Mouse (Mus musculus) MEL (cell line): ENCODE measurements at regions not wholly inside any gene's neighbourhood (a gene's known extent, or its start where the extent isn't known, plus 50 kb on each side); places are given as distances from the start of the nearest gene placed in this dataset.

Source experiments
- DNase-seq: peaks from one replicate; pipeline ENCODE4 v3.0.0; 2011; ENCODE audit warnings: low read depth, low spot score
- H3K27ac ChIP-seq: 2 replicates; pipeline ENCODE4 v1.5.1; 2012; ENCODE audit warnings: low read depth, mild to moderate bottlenecking, control low read depth, low read length, moderate library complexity; ENCODE audit not compliant: control insufficient read depth
- H3K27me3 ChIP-seq, 2 experiments: fragments of 150-350 bp in 1 of 2; sonication (generic) in 1 of 2; 2 replicates each; pipeline ENCODE4 v1.6.1; 2012; ENCODE audit warnings: low read length in 2 of 2, mild to moderate bottlenecking in 2 of 2, improper control_type of control experiment in 1 of 2, moderate library complexity in 1 of 2; ENCODE audit not compliant: insufficient read depth in 2 of 2, control insufficient read depth in 1 of 2
- H3K36me3 ChIP-seq, 2 experiments: 2 replicates each; pipeline ENCODE4 v1.6.1; 2012 to 2014; ENCODE audit warnings: low read length in 2 of 2, improper control_type of control experiment in 1 of 2, inconsistent platforms in 1 of 2, mild to moderate bottlenecking in 1 of 2; ENCODE audit not compliant: insufficient read depth in 2 of 2, control insufficient read depth in 1 of 2
- H3K4me1 ChIP-seq, 2 experiments: fragments of 150-350 bp in 1 of 2; sonication (generic) in 1 of 2; 2 replicates each; pipeline ENCODE4 v1.6.1; 2012; ENCODE audit warnings: low read length in 2 of 2, improper control_type of control experiment in 1 of 2, mild to moderate bottlenecking in 1 of 2; ENCODE audit not compliant: insufficient read depth in 2 of 2, control insufficient read depth in 1 of 2
- H3K4me3 ChIP-seq, 2 experiments: fragments of 150-350 bp in 1 of 2; sonication (generic) in 1 of 2; 2 replicates each; pipeline ENCODE4 v1.5.1; 2012; ENCODE audit warnings: low read depth in 2 of 2, low read length in 2 of 2, mild to moderate bottlenecking in 2 of 2, moderate library complexity in 2 of 2, control low read depth in 1 of 2, improper control_type of control experiment in 1 of 2; ENCODE audit not compliant: control insufficient read depth in 1 of 2, insufficient read depth in 1 of 2
- H3K79me2 ChIP-seq: 2 replicates; pipeline ENCODE4 v1.6.1; 2012; ENCODE audit warnings: mild to moderate bottlenecking, low read length, moderate library complexity; ENCODE audit not compliant: control insufficient read depth, poor library complexity, insufficient read depth
- H3K9ac ChIP-seq: 2 replicates; pipeline ENCODE4 v1.6.1; 2012; ENCODE audit warnings: low read depth, mild to moderate bottlenecking, control low read depth, low read length, moderate library complexity; ENCODE audit not compliant: control insufficient read depth, poor library complexity, severe bottlenecking
- H3K9me3 ChIP-seq: fragments of 150-350 bp; sonication (generic); replicated peaks from 2 replicates; pipeline ENCODE4 v1.6.1; 2012; ENCODE audit warnings: mild to moderate bottlenecking, low read length, improper control_type of control experiment, moderate library complexity; ENCODE audit not compliant: insufficient read depth
- CTCF ChIP-seq, 3 experiments: IDR thresholded peaks in 2 of 3; conservative IDR thresholded peaks in 1 of 3; 2 replicates each; pipeline ENCODE4 v1.5.1; 2011 to 2012; ENCODE audit warnings: low read length in 3 of 3, low read depth in 2 of 3, mild to moderate bottlenecking in 2 of 3, improper control_type of control experiment in 1 of 3, inconsistent platforms in 1 of 3, mixed read lengths in 1 of 3, moderate library complexity in 1 of 3; ENCODE audit not compliant: control insufficient read depth in 1 of 3, insufficient read depth in 1 of 3, poor library complexity in 1 of 3, severe bottlenecking in 1 of 3
- ELF1 ChIP-seq: IDR thresholded peaks from 2 replicates; pipeline ENCODE4 v1.6.1; 2014; ENCODE audit warnings: low read depth, mild to moderate bottlenecking, inconsistent platforms, low read length, improper control_type of control experiment, moderate library complexity
- EP300 ChIP-seq, 2 experiments: IDR thresholded peaks; 2 replicates each; pipeline ENCODE4 v1.6.1; 2011; ENCODE audit warnings: improper control_type of control experiment in 2 of 2, low read length in 2 of 2, low read depth in 1 of 2, mild to moderate bottlenecking in 1 of 2
- HCFC1 ChIP-seq: IDR thresholded peaks from 2 replicates; pipeline ENCODE4 v1.6.1; 2012; ENCODE audit warnings: low read depth, mild to moderate bottlenecking, inconsistent platforms, low read length, improper control_type of control experiment, moderate library complexity
- JUND ChIP-seq: IDR thresholded peaks from 2 replicates; pipeline ENCODE4 v1.6.1; 2011; ENCODE audit warnings: low read depth, mild to moderate bottlenecking, improper control_type of control experiment, low read length
- KAT2A ChIP-seq: conservative IDR thresholded peaks from 2 replicates; pipeline ENCODE4 v1.6.1; 2012; ENCODE audit warnings: low read depth, low read length, improper control_type of control experiment, inconsistent platforms
- MAFK ChIP-seq: IDR thresholded peaks from 2 replicates; pipeline ENCODE4 v1.6.1; 2011; ENCODE audit warnings: low read depth, mild to moderate bottlenecking, low read length, improper control_type of control experiment, borderline replicate concordance
- MAX ChIP-seq: IDR thresholded peaks from 2 replicates; pipeline ENCODE4 v1.6.1; 2011; ENCODE audit warnings: low read length, improper control_type of control experiment
- MAZ ChIP-seq: IDR thresholded peaks from 2 replicates; pipeline ENCODE4 v1.6.1; 2012; ENCODE audit warnings: low read depth, mild to moderate bottlenecking, inconsistent platforms, low read length, improper control_type of control experiment
- MYB ChIP-seq: IDR thresholded peaks from 2 replicates; pipeline ENCODE4 v1.6.1; 2011; ENCODE audit warnings: mild to moderate bottlenecking, low read depth, low read length, improper control_type of control experiment
- MYC ChIP-seq: IDR thresholded peaks from 2 replicates; pipeline ENCODE4 v1.6.1; 2011; ENCODE audit warnings: low read depth, mild to moderate bottlenecking, low read length, improper control_type of control experiment, moderate library complexity
- POLR2A ChIP-seq, 2 experiments: IDR thresholded peaks; 2 replicates each; pipeline ENCODE4 v1.6.1; 2011 to 2012; ENCODE audit warnings: low read length in 2 of 2, mild to moderate bottlenecking in 2 of 2, control low read depth in 1 of 2, improper control_type of control experiment in 1 of 2, low read depth in 1 of 2, moderate library complexity in 1 of 2; ENCODE audit not compliant: control insufficient read depth in 1 of 2, insufficient read depth in 1 of 2, poor library complexity in 1 of 2
- POLR2AphosphoS2 ChIP-seq: IDR thresholded peaks from 2 replicates; pipeline ENCODE4 v1.6.1; 2011; ENCODE audit warnings: low read length, improper control_type of control experiment
- POLR2AphosphoS5 ChIP-seq: IDR thresholded peaks from 2 replicates; pipeline ENCODE4 v1.6.1; 2012; ENCODE audit warnings: low read depth, borderline replicate concordance, mild to moderate bottlenecking, inconsistent platforms, low read length, moderate library complexity, mixed read lengths
- RAD21 ChIP-seq: IDR thresholded peaks from 2 replicates; pipeline ENCODE4 v1.6.1; 2011; ENCODE audit warnings: mild to moderate bottlenecking, low read depth, low read length, improper control_type of control experiment
- SIN3A ChIP-seq: IDR thresholded peaks from 2 replicates; pipeline ENCODE4 v1.6.1; 2012; ENCODE audit warnings: low read length, improper control_type of control experiment, inconsistent platforms
- SMC3 ChIP-seq: IDR thresholded peaks from 2 replicates; pipeline ENCODE4 v1.6.1; 2011; ENCODE audit warnings: low read depth, low read length, improper control_type of control experiment
- TBP ChIP-seq: IDR thresholded peaks from 2 replicates; pipeline ENCODE4 v1.8.0; 2011; ENCODE audit warnings: low read depth, low read length, improper control_type of control experiment
- ZC3H11A ChIP-seq: IDR thresholded peaks from 2 replicates; pipeline ENCODE4 v1.6.1; 2012; ENCODE audit warnings: low read depth, mild to moderate bottlenecking, inconsistent platforms, low read length, improper control_type of control experiment
- ZKSCAN1 ChIP-seq: IDR thresholded peaks from 2 replicates; pipeline ENCODE4 v1.6.1; 2012; ENCODE audit warnings: low read depth, mild to moderate bottlenecking, inconsistent platforms, low read length, improper control_type of control experiment, moderate library complexity
- ZMIZ1 ChIP-seq: IDR thresholded peaks from 2 replicates; pipeline ENCODE4 v1.6.1; 2012; ENCODE audit warnings: low read depth, mild to moderate bottlenecking, inconsistent platforms, low read length, improper control_type of control experiment, moderate library complexity
- ZNF384 ChIP-seq: IDR thresholded peaks from 2 replicates; pipeline ENCODE4 v1.6.1; 2012; ENCODE audit warnings: low read depth, mild to moderate bottlenecking, inconsistent platforms, low read length, improper control_type of control experiment

GRCm38 (mm10) chr7:37388843-37389702 lies 384.4 kb downstream of the Zfp536 start:
- no peak for DNase-seq
- Histone ChIP-seq H3K9ac (no peak overlapping the region), H3K4me3 (no peak overlapping the region), H3K27ac (no peak overlapping the region), H3K27me3 (no peaks in the 10 kb centered on the region), H3K9me3 (no peaks in the 10 kb centered on the region), H3K79me2 (no peaks in the 10 kb centered on the region), H3K4me1 (no peaks in the 10 kb centered on the region), H3K36me3 (no peaks in the 10 kb centered on the region)
- TF ChIP-seq MYC (no peak), MAX (no peak), POLR2AphosphoS5 (no peak), MAFK (no peak), TBP (no peak), POLR2A (IDR thresholded peaks at IDR 0.05; ENCODE audit: control insufficient read depth in 1 of 2, insufficient read depth in 1 of 2, low read depth in 1 of 2, low read length in 2 of 2, poor library complexity in 1 of 2) (no peak), SMC3 (no peak)

- Histone ChIP-seq H3K4me1 (no peaks in the 10 kb centered on the region), H3K36me3 (no peaks in the 10 kb centered on the region), H3K79me2 (no peaks in the 10 kb centered on the region), H3K9me3 (no peaks in the 10 kb centered on the region), H3K4me3 (no peak overlapping the region), H3K9ac (no peak overlapping the region), H3K27me3 (no peaks in the 10 kb centered on the region), H3K27ac (no peak overlapping the region)
- TF ChIP-seq ZKSCAN1 (no peak), KAT2A (no peak), JUND (no peak), POLR2AphosphoS2 (no peak), SIN3A (no peak), MAFK (no peak), HCFC1 (no peak), EP300 (IDR thresholded peaks at IDR 0.05; ENCODE audit: low read depth in 1 of 2, low read length in 2 of 2) (no peak)
- no peak for DNase-seq
Observed at GRCm38 (mm10) chr7:37389703-37390087, 383.7 kb downstream of the Zfp536 start.

- Histone ChIP-seq H3K4me1 (no peaks in the 10 kb centered on the region), H3K9me3 (no peaks in the 10 kb centered on the region), H3K79me2 (no peaks in the 10 kb centered on the region), H3K36me3 (no peaks in the 10 kb centered on the region), H3K4me3 (no peak overlapping the region), H3K9ac (no peak overlapping the region), H3K27me3 (no peaks in the 10 kb centered on the region), H3K27ac (no peak overlapping the region)
- TF ChIP-seq MAFK (no peak), ZNF384 (no peak), ZMIZ1 (no peak), RAD21 (no peak), CTCF (IDR thresholded peaks at IDR 0.05 in 2 of 3, conservative IDR thresholded peaks at IDR 0.05 in 1 of 3; ENCODE audit: control insufficient read depth in 1 of 3, insufficient read depth in 1 of 3, low read depth in 2 of 3, low read length in 3 of 3, poor library complexity in 1 of 3, severe bottlenecking in 1 of 3) (no peak), MAZ (no peak), MYB (no peak), ZKSCAN1 (no peak), POLR2A (IDR thresholded peaks at IDR 0.05; ENCODE audit: control insufficient read depth in 1 of 2, insufficient read depth in 1 of 2, low read depth in 1 of 2, low read length in 2 of 2, poor library complexity in 1 of 2) (no peak), ELF1 (no peak), ZC3H11A (no peak), JUND (no peak)
- DNase-seq, result no peak
Observed at GRCm38 (mm10) chr7:37390271-37390670, 383.2 kb downstream of the Zfp536 start.
